Mouse (Mus musculus): ENCODE data around the gene Sec16a.
"Not testable (repeated sequence)": the region's sequence is repeated elsewhere in the genome, so short reads cannot be mapped to it uniquely, and the experiment has no call there.

Gene Sec16a

DNA sequence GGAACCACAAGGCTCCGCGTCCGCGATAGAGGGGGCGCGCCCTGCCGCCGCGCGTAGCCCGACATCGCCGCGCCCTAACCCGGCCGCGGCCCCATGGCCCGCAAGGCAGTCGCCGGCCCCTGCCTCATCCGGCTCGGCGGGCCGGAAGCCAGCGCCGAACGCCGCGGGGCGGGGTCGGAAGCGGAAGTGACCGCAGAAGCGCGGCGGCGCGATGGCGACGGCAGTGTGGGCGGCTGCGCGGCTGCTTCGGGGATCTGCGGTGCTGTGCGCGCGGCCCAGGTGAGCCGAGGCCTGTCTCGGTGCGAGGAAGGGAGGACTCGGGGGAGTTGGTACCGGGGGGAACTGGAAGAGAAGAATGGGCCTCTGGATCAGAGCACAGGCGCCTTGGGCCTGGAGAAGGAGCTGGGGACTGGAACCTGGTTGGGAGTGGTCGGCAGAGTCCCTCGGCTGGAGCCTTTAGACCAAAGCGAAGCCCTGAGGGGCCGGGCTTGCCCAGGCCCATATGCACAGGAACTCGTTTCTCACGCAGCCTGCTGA, 55.8 kb downstream of the Sec16a start, which contains the start of the genes Entr1 and Pmpca:
Gene Entr1, minus strand, starts transcription at position 163 of the 537 bp plus-strand sequence.
Gene Pmpca, plus strand, starts transcription at position 186 of the 537 bp plus-strand sequence.
- DNase-seq (ENCODE audit: low read depth, low spot score): peak; percentile 61

DNA sequence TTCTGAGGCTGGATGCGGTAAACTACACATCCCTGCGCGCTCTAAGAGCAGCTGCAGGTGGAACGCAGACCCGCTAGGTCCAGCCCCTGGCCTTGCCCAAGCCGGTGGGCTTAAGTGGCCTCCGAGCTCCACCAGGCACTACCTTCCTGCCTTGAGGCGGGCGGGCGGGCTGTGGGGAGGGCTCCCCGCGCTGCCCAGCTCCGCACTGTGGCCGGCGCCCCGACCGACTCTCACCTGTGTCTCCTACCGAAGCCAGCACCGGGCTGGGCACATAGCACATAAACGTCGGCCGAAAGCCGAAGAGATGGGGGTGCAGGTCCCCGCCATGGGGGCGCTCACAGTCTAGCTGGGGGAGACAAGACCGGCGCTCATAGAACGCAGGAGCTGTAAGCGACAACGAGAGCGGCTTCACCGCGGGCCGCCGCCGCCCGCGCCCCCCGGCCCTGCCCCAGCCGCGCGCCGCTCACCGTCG, 56.3 kb downstream of the Sec16a start:
- DNase-seq (ENCODE audit: low read depth, low spot score): no peak

DNA sequence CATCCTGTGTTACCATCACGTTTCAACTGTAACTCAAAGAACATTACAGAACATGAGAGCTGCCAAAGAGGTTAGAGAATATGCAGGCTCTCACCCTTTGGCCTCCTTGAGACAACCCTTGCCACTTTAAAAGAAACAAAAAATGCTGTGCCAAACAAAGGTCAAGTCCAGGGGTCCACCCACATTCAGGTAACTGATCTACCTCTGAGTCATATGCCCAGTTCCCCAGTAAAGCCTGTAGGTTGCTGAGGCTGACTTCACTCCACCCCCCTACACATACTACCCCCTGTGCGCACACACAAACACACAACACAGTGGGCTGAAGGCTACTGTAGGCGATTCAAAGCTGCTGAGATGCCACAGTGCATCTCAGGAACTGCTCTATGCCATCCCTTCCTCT, 57.3 kb downstream of the Sec16a start:
- DNase-seq (ENCODE audit: low read depth, low spot score): no peak

DNA sequence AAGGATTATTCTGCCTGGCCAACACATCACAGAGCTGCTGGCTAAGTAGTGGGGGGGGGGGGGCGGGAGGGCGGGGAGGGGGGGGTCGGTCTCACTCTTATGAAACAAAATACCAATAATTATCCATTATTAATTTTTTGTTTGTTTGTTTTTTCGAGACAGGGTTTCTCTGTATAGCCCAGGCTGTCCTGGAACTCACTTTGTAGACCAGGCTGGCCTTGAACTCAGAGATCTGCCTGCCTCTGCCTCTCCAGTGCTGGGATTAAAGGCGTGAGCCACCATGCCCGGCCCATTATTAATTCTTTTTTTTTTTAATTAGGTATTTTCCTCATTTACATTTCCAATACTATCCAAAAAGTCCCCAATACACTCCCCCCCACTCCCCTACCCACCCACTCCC, 64.1 kb downstream of the Sec16a start:
- DNase-seq (ENCODE audit: low read depth, low spot score): not testable (repeated sequence)

DNA sequence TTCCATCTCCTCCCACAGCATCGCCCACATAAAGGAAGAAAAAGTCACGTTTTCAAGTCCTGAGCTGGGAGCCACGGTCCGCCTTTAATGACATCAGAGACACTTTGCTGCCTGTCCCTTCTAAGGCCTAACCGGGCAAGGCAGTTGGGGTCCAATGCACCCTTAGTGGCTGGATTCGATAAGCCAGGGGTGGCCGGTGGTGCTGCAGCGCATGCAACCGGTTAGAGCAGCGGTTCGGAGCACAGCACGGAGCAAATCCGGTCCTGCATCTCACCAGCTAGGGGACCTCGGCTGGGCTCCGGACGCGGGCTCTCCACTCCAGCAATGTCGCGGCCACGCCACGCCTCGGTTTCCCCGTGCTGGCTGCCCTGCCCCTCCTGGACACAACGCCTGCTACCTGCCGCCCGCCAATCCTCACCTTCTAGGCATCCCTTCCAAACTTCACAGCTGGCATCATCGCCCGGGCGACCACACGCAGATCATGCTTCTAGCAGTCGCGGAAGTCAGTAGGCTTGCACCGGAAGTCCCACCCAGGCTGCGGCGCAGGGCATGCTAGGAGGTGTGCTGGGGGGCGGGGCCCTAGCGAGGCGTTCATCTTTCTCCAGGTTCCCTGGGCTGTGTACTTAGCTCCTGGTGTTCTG, 64.8 kb downstream of the Sec16a start, which contains the start of gene Snapc4:
Gene Snapc4, minus strand, starts transcription at position 523 of the 641 bp plus-strand sequence.
- DNase-seq (ENCODE audit: low read depth, low spot score): peak; percentile 57

DNA sequence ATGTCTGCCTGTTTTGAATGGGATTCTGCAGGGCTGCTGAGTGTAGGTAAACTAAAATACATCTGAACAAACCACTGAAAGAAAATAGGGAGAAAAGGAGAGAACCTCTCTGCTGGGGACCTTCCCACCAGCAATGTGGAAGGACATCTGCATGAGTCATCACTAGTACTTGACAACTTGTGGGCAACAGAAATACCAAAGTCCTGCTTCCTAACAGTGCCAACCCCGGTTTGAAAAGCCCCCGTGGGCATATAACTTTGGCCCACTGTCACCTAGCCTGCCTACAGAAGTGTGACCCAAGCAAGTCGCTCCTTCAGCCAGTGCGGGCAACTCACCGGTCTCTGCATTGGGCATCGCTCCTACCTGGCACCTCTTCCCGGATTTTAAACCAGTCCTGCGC, 72.6 kb downstream of the Sec16a start:
- no peak for DNase-seq (ENCODE audit: low read depth, low spot score)

DNA sequence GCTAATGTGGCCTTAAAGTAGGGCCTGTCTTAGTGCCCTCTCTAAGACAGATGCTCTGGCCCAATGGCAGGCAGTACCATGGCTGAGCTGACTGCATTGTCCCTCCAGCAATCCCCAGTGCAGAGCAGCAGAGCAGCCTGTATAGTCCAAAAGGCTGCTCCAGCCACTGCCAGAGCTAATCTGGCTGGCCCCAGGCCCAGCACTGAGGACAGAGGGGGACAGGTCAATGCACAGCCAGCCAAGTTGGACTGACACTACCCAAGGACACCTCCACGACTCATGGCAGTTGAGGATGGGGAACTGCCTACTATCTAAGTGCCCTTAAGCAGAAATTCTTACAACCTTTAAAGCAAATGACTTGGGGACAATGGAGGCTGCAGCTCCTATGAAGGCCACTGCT, 76.4 kb downstream of the Sec16a start:
- no peak for DNase-seq (ENCODE audit: low read depth, low spot score)

DNA sequence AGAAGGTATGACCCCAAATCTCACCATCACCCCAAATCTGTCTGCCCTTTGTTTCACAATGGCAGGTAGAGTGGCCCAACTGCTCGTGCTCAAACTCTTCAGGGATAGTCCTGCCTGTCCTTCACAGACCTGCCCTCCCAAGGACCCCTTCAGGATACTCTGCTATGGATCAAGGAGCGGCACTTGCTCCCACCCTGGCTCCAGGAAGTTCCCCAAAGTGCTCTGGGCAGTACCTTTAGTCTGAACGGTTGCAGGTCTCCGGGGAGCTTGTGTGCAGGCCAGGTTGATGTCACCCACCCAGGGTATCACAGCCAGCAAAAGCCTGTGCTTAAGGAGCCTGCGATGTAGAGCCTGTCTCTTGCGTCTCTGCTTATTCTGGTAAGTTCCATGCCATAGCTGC, 77.1 kb downstream of the Sec16a start:
- no peak for DNase-seq (ENCODE audit: low read depth, low spot score)

DNA sequence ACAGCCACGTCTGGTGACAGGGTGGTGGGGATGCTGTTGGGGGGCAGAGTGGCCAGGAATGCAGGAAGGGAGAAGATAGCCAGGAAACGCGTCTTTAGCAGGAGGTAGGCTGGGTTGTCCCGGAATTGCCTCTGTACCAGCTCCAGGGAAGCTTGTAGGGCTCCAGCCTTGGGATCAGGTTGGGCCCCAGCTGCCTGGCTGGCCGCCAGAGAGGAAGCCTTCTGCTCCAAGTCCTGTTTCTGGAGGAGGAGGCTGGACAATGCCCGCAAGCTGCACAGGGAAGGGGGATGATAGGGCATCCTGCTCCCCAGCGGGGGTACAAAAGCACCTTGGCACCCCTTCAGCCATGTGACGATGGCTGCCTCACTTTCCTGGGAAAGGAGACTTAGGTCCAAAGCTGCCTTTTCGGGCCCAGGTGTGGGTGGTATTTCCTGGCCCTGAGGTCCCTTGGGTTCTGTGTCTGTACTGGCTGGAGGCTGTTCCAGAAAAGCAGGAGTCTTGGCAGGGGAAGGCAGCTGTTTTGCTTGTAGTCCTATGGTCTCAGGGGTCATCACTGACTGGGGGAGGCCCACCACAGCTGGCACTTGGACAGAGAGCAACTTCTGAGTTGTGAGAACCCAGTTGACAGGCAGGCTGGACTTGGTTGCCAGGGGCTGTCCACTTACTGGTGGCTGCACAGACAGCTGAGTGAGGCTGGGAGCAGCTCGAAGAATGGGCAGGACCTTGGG, 80.1 kb downstream of the Sec16a start:
- peak; percentile 79 for DNase-seq (ENCODE audit: low read depth, low spot score)

DNA sequence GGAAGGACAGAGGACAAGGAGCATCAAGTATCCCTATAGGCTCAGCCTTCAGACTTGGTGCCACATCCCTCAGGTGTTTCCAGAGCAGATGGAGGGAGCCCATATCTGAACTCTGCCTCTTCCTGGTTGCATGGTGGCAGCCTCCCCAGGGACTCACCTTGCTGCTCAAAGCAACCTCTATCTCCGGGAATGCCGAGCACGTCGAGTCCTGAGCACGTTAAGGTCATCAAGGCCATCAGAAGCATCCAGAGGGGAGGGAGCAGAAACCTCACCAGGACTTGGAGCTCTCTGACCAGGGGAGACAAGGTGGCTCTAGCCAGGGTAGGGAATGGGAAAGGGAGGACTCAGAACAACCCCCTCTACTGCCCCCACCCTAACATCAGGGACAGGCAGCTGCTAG, 81.5 kb downstream of the Sec16a start:
- DNase-seq (ENCODE audit: low read depth, low spot score): no peak

DNA sequence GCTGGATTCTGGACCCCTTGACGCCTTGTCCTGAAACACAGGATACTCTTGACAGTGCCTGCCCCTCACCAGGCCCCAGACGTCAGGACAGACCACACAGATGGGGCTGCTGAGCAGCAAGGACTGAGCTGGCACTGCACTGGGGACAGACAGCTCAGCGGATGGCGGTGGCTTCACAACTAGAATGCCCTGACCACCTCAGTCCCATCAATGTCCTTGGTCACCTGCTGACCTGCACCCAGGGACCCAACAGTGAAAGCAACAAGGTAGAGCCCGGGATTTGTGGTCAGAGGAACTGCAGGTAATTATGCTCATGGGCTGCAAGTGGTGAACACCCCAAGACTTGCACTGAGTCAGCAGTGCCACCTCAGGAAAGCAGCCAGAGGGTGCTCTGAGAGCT, 82.0 kb downstream of the Sec16a start:
- no peak for DNase-seq (ENCODE audit: low read depth, low spot score)

DNA sequence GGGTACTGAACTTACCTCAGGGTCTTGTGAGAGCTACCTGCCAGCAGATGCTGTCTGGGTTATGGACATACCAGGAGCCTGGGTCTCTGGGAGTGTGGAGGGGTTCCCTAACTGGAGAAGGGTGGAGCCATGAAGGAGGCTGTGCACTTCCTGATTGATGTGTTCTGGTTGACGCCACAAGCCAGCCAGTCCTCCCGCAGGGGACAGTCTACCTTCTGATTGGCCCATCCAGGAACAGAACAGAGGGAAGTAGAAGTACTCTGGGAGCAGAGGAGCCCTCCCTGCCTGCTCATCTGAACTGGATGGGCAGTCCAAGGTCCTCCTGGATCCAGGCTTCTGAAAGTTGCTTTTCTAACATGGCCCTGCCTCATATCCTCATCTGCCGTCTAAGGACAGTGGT, 84.2 kb downstream of the Sec16a start, which contains the start of gene Card9:
Gene Card9, minus strand, starts transcription at position 147 of the 400 bp plus-strand sequence.
- no peak for DNase-seq (ENCODE audit: low read depth, low spot score)

DNA sequence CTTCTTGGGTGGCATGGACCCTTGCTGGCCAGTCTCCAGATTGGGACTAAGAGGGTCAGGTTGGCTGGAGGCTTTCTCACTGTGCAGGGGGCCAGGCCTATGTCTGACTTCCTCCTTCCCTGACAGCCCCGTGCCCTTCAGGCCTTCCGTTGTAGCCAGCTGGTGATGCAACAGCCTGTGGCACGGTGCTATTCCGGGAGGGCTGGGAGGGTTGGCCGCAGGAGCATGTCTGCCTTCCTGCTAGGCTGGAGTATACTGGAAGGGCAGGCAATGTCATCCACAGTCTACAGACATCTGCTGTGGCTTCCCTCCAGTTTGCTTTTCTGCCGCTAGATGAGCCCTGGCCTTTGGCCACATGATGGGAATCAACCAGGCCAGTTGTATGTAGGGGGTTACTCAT, 85.0 kb downstream of the Sec16a start:
- DNase-seq (ENCODE audit: low read depth, low spot score): peak; percentile 72

All from skeletal muscle tissue, adult 2 months (tissue).